Mouse (Mus musculus): Measurements from ENCODE around the gene Fam84a. TPM values are rescaled to one million over a fixed set of nuclear protein-coding genes. Genes with fewer than 3 reads are reported as not detected.

Fam84a gene
- polyA plus RNA-seq, 1 experiment from 2014 or later = 36.8 TPM

DNA sequence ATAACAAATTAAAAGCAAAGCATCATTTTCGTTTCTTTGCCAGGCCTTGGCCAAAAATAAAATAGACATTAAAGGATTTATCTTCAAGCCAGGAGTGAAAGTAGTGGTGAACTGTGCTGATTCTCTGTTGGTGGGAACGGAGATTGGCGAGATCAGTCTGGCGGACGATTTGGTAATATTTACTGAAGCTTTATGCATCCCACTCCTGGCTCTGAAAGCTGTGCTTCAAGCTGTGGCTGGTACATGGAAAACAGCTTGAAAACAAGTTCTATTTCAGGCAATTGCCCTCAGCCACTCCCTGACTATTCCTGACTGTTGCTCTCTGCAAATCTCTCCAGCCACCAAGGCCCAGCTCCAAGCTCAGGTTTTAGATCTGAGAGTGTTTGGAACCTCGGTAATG is 37.1 kb downstream of the Fam84a start:
- WGBS = 89% methylated on average over 6 of the region's 6 CpGs
- Histone ChIP-seq H3K4me2 (replicated peaks) (no peak overlapping the region), H3K4me1 (no peaks in the 10 kb centered on the region), H3K27ac (replicated peaks) (no peak overlapping the region), H3K9ac (replicated peaks) (no peak overlapping the region), H3K27me3 (no peaks in the 10 kb centered on the region), H3K4me3 (no peak overlapping the region), H3K9me3 (no peaks in the 10 kb centered on the region), H3K36me3 (no peaks in the 10 kb centered on the region)
- ATAC-seq (ENCODE audit: low FRiP score, low read depth) = no peak

DNA sequence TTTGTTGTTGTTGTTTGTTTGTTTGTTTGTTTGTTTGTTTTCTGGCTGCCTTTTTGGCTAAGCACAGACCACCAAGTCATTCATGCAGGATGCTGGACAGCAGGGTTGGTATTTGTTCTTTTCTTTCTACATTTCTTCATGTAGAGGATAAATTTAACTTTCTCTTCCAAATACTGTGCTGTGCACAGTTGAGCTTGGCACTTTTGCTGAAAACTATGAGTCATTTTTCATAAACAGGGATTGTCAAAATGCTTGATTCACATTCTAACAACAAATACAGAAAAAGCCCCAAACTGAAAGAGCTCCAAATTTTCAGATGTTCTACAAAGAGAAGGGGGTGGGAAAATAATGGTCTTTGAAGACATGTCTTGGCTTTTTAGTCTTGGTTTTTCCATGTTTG is 54.9 kb downstream of the Fam84a start:
- Histone ChIP-seq H3K9me3 (no peaks in the 10 kb centered on the region), H3K4me2 (replicated peaks) (no peak overlapping the region), H3K36me3 (no peaks in the 10 kb centered on the region), H3K27me3 (no peaks in the 10 kb centered on the region), H3K27ac (replicated peaks) (no peak overlapping the region), H3K4me3 (no peak overlapping the region), H3K4me1 (no peaks in the 10 kb centered on the region), H3K9ac (replicated peaks) (no peak overlapping the region)
- ATAC-seq (ENCODE audit: low FRiP score, low read depth) = no peak

Measured in midbrain, embryonic 12.5 days (tissue).